Mouse (Mus musculus) intestine, embryonic 15.5 days (tissue): ENCODE results near the gene Etv5. TPM values are rescaled to one million over a fixed set of nuclear protein-coding genes. Genes with fewer than 3 reads are reported as not detected.
A peak's percentile ranks its signal among the peaks of the same experiment; 100 is the strongest.

Experiments
- ATAC-seq: fragments of 200-750 bp; cut with Nextera tagmentation; 2 replicates; pipeline ENCODE4 v1.8.0; 2017; ENCODE audit warnings: moderate TSS enrichment, moderate library complexity
- H3K27ac ChIP-seq: fragments of 300-500 bp; sonication (generic); 2 replicates; pipeline ENCODE4 v1.5.1; 2015; ENCODE audit warnings: mild to moderate bottlenecking, inconsistent platforms
- H3K27me3 ChIP-seq: fragments of 300-500 bp; sonication (generic); replicated peaks from 2 replicates; pipeline ENCODE4 v1.6.1; 2015; ENCODE audit warnings: inconsistent platforms
- H3K36me3 ChIP-seq: fragments of 300-500 bp; sonication (generic); 2 replicates; pipeline ENCODE4 v1.6.1; 2015; ENCODE audit warnings: inconsistent platforms
- H3K4me1 ChIP-seq: fragments of 300-500 bp; sonication (generic); replicated peaks from 2 replicates; pipeline ENCODE4 v1.6.1; 2015; ENCODE audit warnings: inconsistent platforms
- H3K4me2 ChIP-seq: fragments of 300-500 bp; sonication (generic); replicated peaks from 2 replicates; pipeline ENCODE4 v1.6.1; 2015; ENCODE audit warnings: mild to moderate bottlenecking, inconsistent platforms
- H3K4me3 ChIP-seq: fragments of 300-500 bp; sonication (generic); replicated peaks from 2 replicates; pipeline ENCODE4 v1.5.1; 2015; ENCODE audit warnings: inconsistent platforms
- H3K9ac ChIP-seq: fragments of 300-500 bp; sonication (generic); 2 replicates; pipeline ENCODE4 v1.6.1; 2015; ENCODE audit warnings: inconsistent platforms
- H3K9me3 ChIP-seq: fragments of 300-500 bp; sonication (generic); 2 replicates; pipeline ENCODE4 v1.6.1; 2016; ENCODE audit warnings: inconsistent platforms
- WGBS: fragments of 180-500 bp; shearing (Covaris S2); methylation state at CpG from one replicate; pipeline ENCODE4 v1.1.7; 2015; 5-methylcytosine and 5-hydroxymethylcytosine counted together
- polyA plus RNA-seq: library from polyadenylated mRNA; unstranded; fragments of >200 nt; fragmentation: Nextera tagmentation; extraction: Ambion mirVana; gene quantifications from 2 replicates; pipeline ENCODE4 v1.2.1, GENCODE M21; 2015

The Etv5 gene
- polyA plus RNA-seq, 1 experiment from 2014 or later: 11.4 TPM

DNA sequence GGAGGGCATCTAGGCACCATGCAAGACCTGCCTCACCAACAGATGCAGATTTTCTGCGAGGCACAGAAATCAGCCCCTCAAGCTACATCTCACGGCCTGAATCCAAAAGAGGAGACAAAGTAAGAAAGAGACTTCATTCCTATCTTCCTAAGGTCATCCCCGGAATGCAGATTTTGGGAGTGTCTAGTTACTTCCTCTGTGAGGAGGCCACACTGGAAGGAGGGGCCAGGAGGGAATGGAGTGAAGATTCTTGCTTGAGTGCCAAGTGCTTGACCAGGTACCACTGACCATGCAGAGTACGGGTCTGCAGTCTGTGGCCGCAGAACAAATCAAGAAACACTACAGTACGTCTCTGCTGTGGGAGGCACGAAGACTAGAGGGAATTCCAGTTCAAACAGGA lies 12.7 kb downstream of the Etv5 start:
- no peak for ATAC-seq
- H3K36me3 ChIP-seq: no peaks in the 10 kb centered on the region
- H3K4me1 ChIP-seq: peaks cover 12% of the 10 kb centered on the region
- no peak overlapping the region for H3K9ac ChIP-seq
- no peaks in the 10 kb centered on the region for H3K9me3 ChIP-seq
- no peaks in the 10 kb centered on the region for H3K27me3 ChIP-seq
- H3K4me2 ChIP-seq: no peak overlapping the region
- H3K27ac ChIP-seq: no peak overlapping the region
- 82% methylated on average over 7 of the region's 7 CpGs for whole genome bisulfite sequencing
- no peak overlapping the region for H3K4me3 ChIP-seq

DNA sequence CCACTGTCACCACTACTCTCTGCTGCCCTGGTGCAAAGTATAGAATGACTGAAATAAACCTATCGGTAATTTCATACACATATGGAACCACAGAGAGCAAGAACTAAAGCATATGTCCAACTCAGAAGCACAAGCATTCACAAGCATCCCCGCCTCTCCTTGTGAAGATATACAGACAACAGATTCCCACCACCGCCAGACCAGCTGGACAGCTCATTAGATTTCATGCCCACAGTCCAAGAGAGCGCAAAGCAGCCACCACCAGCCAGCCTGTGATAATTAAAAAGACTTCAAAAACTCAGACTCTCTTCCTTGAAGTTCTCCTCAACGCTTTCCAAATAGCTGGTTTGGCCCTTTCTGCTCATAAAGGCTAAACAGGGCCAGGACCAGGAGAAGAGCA lies 17.3 kb downstream of the Etv5 start:
- H3K36me3 ChIP-seq: no peaks in the 10 kb centered on the region
- H3K9ac ChIP-seq: no peak overlapping the region
- H3K4me1 ChIP-seq: 0 out of 2 replicates have a peak, but pooled peaks cover 3% of the 10 kb centered on the region
- no peak overlapping the region for H3K4me3 ChIP-seq
- 86% methylated on average over 5 of the region's 5 CpGs for WGBS
- no peaks in the 10 kb centered on the region for H3K9me3 ChIP-seq
- no peak for ATAC-seq
- H3K4me2 ChIP-seq: no peak overlapping the region
- no peak overlapping the region for H3K27ac ChIP-seq
- H3K27me3 ChIP-seq: no peaks in the 10 kb centered on the region

- H3K9me3 ChIP-seq: no peaks in the 10 kb centered on the region
- 91% methylated on average over 7 of the region's 7 CpGs for WGBS
- no peak overlapping the region for H3K4me2 ChIP-seq
- H3K27ac ChIP-seq: no peak overlapping the region
- no peak for ATAC-seq
- no peaks in the 10 kb centered on the region for H3K36me3 ChIP-seq
- no peaks in the 10 kb centered on the region for H3K27me3 ChIP-seq
- H3K4me1 ChIP-seq: 0 out of 2 replicates have a peak, but pooled peaks cover 3% of the 10 kb centered on the region
- H3K4me3 ChIP-seq: no peak overlapping the region
- no peak overlapping the region for H3K9ac ChIP-seq
Measured at GRCm38 (mm10) chr16:22417931-22418330, 21.6 kb downstream of the Etv5 start.

DNA sequence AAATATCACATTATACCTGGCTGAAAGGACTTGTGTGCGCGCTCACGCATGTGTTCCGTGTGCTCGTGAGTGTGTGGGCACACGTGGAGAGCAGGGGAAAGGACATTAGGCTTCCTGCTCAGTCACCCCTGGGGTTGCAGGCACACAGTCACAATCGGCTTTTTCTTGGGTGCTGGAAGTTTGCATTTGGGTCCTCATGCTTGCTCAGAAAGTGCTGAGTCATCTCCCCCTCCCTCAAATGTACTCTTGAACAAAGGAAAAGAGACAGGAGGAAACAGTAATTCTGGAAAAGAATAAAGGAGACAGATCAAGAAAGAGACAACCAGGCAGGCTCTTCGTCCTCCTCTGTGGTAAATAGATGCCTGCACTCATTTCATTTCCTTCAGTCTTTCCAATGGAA lies 22.5 kb downstream of the Etv5 start:
- 84% methylated on average over 8 of the region's 8 CpGs for WGBS
- no peaks in the 10 kb centered on the region for H3K27me3 ChIP-seq
- H3K9ac ChIP-seq: no peak overlapping the region
- H3K4me1 ChIP-seq: 0 out of 2 replicates have a peak, but pooled peaks cover 3% of the 10 kb centered on the region
- H3K4me3 ChIP-seq: no peak overlapping the region
- no peaks in the 10 kb centered on the region for H3K36me3 ChIP-seq
- H3K27ac ChIP-seq: no peak overlapping the region
- H3K4me2 ChIP-seq: no peak overlapping the region
- ATAC-seq: no peak
- no peaks in the 10 kb centered on the region for H3K9me3 ChIP-seq

- no peaks in the 10 kb centered on the region for H3K36me3 ChIP-seq
Measured at GRCm38 (mm10) chr16:22416140-22416848, 23.2 kb downstream of the Etv5 start.

GRCm38 (mm10) chr16:22414205-22414754 lies 25.2 kb downstream of the Etv5 start:
- H3K9ac ChIP-seq: no peak overlapping the region
- no peaks in the 10 kb centered on the region for H3K27me3 ChIP-seq
- no peaks in the 10 kb centered on the region for H3K36me3 ChIP-seq
- H3K4me3 ChIP-seq: no peak overlapping the region
- WGBS: 84% methylated on average over 9 of the region's 9 CpGs
- no peaks in the 10 kb centered on the region for H3K9me3 ChIP-seq
- no peak overlapping the region for H3K27ac ChIP-seq
- no peak overlapping the region for H3K4me2 ChIP-seq
- H3K4me1 ChIP-seq: no peaks in the 10 kb centered on the region
- no peak for ATAC-seq

More at GRCm38 (mm10) chr16:22416140-22416848, 23.2 kb downstream of the Etv5 start:
- Histone ChIP-seq H3K27ac (no peak overlapping the region), H3K4me1 (0 out of 2 replicates have a peak, but pooled peaks cover 3% of the 10 kb centered on the region), H3K4me2 (no peak overlapping the region), H3K4me3 (no peak overlapping the region), H3K9ac (no peak overlapping the region), H3K9me3 (no peaks in the 10 kb centered on the region), H3K27me3 (no peaks in the 10 kb centered on the region)
- no peak for ATAC-seq
- 54% methylated on average over 6 of the region's 6 CpGs for WGBS

DNA sequence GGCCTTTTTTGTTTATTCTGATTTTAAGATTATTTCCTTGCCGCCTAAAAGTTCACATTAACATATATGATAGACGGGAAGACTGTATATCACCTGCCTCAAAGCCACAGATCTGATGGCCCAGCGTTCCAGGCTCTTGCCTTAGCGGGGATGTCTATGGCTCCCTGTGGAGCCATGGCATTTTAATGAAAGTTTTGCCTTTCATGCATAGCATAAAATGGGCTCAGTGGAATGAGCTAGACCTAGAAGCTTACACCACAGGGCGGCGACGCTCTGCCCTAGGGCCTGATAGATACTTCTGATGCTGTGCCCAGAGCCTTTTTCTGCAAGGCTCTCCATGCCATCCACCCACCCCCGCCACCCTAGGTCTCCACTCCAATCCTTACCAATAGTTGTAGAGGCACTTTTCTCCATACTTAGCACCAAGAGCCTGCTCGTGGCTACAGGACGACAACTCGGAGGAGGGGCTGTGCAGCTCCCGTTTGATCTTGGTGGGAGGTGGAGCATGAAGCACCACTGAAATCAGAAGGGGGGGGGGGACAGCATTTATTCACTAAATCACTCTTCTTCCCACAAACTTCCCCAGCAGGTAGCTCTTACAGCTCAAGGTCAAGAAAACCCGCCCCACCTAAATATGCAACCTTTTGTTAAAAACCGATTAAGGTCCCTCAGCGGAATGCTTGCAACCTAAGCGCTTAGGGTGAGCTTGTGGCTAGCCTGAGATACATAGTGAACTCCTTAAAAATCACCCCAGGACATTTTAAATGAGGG lies 26.9 kb downstream of the Etv5 start:
- Histone ChIP-seq H3K36me3 (no peaks in the 10 kb centered on the region), H3K4me3 (no peak overlapping the region), H3K27ac (no peak overlapping the region), H3K4me1 (no peaks in the 10 kb centered on the region), H3K9me3 (no peaks in the 10 kb centered on the region), H3K4me2 (no peak overlapping the region), H3K9ac (no peak overlapping the region), H3K27me3 (no peaks in the 10 kb centered on the region)
- no peak for ATAC-seq
- WGBS: 66% methylated on average over 16 of the region's 16 CpGs

- H3K36me3 ChIP-seq: no peaks in the 10 kb centered on the region
- H3K27ac ChIP-seq: no peak overlapping the region
- no peak overlapping the region for H3K9ac ChIP-seq
- no peak for ATAC-seq
- H3K4me1 ChIP-seq: 0 out of 2 replicates have a peak, but pooled peaks cover 2% of the 10 kb centered on the region
- whole genome bisulfite sequencing: 58% methylated on average over 11 of the region's 11 CpGs
- H3K4me3 ChIP-seq: no peak overlapping the region
- no peaks in the 10 kb centered on the region for H3K27me3 ChIP-seq
- H3K4me2 ChIP-seq: no peak overlapping the region
- H3K9me3 ChIP-seq: no peaks in the 10 kb centered on the region
Measured at GRCm38 (mm10) chr16:22411764-22412163, 27.8 kb downstream of the Etv5 start.

GRCm38 (mm10) chr16:22410000-22410399 lies 29.5 kb downstream of the Etv5 start:
- Histone ChIP-seq H3K27me3 (no peaks in the 10 kb centered on the region), H3K4me3 (no peak overlapping the region), H3K4me1 (peaks cover 13% of the 10 kb centered on the region), H3K36me3 (no peaks in the 10 kb centered on the region), H3K9me3 (no peaks in the 10 kb centered on the region), H3K27ac (no peak overlapping the region), H3K4me2 (no peak overlapping the region), H3K9ac (no peak overlapping the region)
- 71% methylated on average over 5 of the region's 5 CpGs for WGBS
- no peak for ATAC-seq

DNA sequence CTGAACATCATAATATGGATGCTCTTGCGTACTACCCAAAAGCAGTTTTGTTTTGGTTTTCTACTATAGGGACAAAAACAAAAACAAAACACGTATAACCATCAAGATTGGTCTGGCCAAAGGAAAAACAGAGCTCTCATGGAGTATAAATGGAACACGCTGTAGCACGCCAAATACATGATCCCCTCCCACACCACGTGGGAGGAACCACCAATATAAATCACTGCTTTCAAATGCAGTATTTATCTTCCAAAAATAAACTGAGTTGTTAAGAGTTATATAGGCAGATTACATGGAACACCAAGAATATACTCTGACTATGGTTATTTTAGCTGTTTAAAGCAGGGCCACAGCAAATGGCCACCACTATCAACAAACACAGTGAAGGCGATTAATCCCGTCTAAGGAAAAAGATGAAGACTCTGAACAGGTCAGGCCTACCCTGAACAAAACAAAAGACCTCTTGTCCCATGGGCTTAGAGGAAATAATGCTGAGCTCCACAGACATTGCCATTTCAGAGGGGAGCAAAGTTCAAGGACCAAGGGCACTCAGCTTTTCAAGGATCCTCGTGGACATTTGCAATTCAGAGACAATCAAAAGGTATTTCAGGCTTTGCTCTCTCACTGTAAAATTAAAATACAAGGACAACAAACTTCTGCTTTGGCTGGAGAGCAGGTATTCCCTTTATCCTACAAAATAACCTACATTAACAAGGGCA lies 30.7 kb downstream of the Etv5 start:
- Histone ChIP-seq H3K27me3 (no peaks in the 10 kb centered on the region), H3K4me2 (no peak overlapping the region), H3K9me3 (no peaks in the 10 kb centered on the region), H3K4me1 (peaks cover 15% of the 10 kb centered on the region), H3K27ac (no peak overlapping the region), H3K4me3 (no peak overlapping the region), H3K9ac (no peak overlapping the region), H3K36me3 (no peaks in the 10 kb centered on the region)
- 0 out of 2 replicates have a peak, but pooled peaks have one; percentile 43 for ATAC-seq
- WGBS: 68% methylated on average over 8 of the region's 8 CpGs

- 91% methylated on average over 4 of the region's 4 CpGs for WGBS
- Histone ChIP-seq H3K27ac (no peak overlapping the region), H3K27me3 (no peaks in the 10 kb centered on the region), H3K4me3 (no peak overlapping the region), H3K4me1 (peaks cover 15% of the 10 kb centered on the region), H3K9ac (no peak overlapping the region), H3K36me3 (no peaks in the 10 kb centered on the region), H3K9me3 (no peaks in the 10 kb centered on the region), H3K4me2 (no peak overlapping the region)
- ATAC-seq: no peak
Measured at GRCm38 (mm10) chr16:22406747-22407146, 32.8 kb downstream of the Etv5 start.

DNA sequence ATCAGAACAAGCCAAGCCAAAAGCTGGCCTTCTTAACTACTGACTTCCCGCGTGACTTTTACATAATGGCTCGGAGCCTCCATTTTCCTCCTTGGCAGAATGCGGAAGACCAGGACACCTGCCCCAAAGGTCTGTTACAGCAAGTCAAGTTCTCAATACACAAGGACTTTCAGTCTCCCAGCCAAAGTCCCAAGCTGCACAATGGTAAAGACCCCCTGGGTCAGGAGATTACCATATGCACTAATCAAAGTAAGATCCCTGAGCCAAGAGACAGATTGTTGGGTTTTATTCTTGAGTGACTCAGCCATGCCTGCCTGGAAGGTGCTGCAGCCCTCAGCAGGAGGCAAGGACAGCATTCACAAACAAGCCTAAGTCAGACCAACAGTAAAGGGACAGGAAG lies 33.5 kb downstream of the Etv5 start:
- Histone ChIP-seq H3K9ac (no peak overlapping the region), H3K36me3 (no peaks in the 10 kb centered on the region), H3K4me1 (peaks cover 15% of the 10 kb centered on the region), H3K9me3 (no peaks in the 10 kb centered on the region), H3K4me3 (no peak overlapping the region), H3K27me3 (no peaks in the 10 kb centered on the region), H3K4me2 (no peak overlapping the region), H3K27ac (no peak overlapping the region)
- no peak for ATAC-seq
- 71% methylated on average over 4 of the region's 4 CpGs for WGBS
